Mouse (Mus musculus) ES-E14 (cell line): ENCODE data around the gene Tmem255a.

Experiments used
- HCFC1 ChIP-seq: IDR thresholded peaks from 2 replicates; pipeline ENCODE4 v1.6.1; 2012; ENCODE audit warnings: low read length, inconsistent platforms, borderline replicate concordance; ENCODE audit not compliant: insufficient read depth
- MAFK ChIP-seq: IDR thresholded peaks from 2 replicates; pipeline ENCODE4 v1.6.1; 2014; ENCODE audit warnings: mild to moderate bottlenecking, low read depth, low read length, inconsistent platforms; ENCODE audit not compliant: insufficient read depth
- ZNF384 ChIP-seq: IDR thresholded peaks from 2 replicates; pipeline ENCODE4 v1.6.1; 2012; ENCODE audit warnings: low read depth, low read length, inconsistent platforms

- TF ChIP-seq HCFC1: no peak
- no peak for TF ChIP-seq ZNF384
- no peak for TF ChIP-seq MAFK
Measured at GRCm38 (mm10) chrX:38250352-38250950, 1.8 kb downstream of the Tmem255a start.
